Mouse (Mus musculus): Measurements from ENCODE around the gene Itpripl2. TPM values are rescaled to one million over a fixed set of nuclear protein-coding genes. Genes with fewer than 3 reads are reported as not detected.

Itpripl2 gene
- polyA plus RNA-seq, 1 experiment = 0.57 TPM

DNA sequence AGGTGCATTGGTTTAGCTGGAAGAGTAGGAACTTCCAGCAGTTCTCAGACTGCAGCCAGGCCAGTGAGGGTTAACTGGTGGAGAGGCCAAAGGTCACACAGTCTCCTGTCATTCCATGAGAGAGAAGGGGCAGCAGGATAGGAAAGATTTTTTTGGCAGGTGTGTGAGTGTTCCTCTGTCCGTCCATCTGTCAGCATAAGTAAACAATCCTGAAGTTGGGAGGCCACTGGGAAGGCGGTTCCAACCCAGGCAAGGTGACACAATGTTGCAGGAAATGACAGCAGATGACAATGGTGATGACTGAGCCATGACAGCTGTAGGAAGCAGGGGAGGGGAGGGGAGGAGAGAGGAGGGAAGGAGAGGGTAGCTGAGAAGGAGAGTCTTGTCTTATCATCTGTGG is 38.8 kb downstream of the Itpripl2 start:
- H3K4me3 ChIP-seq (ENCODE audit: control insufficient read depth, low read depth, low read length) = no peak overlapping the region
- no peaks in the 10 kb centered on the region for H3K36me3 ChIP-seq (ENCODE audit: control insufficient read depth, insufficient read depth, low read length)
- TF ChIP-seq CTCF (IDR thresholded peaks at IDR 0.05; ENCODE audit: control insufficient read depth, insufficient read depth, insufficient replicate concordance, low read depth, low read length) = no peak
- no peak for TF ChIP-seq POLR2A (IDR thresholded peaks at IDR 0.05; ENCODE audit: control insufficient read depth, low read depth, low read length)
- no peak overlapping the region for H3K27ac ChIP-seq (ENCODE audit: control insufficient read depth, insufficient read depth, low read depth, low read length)
- H3K27me3 ChIP-seq (ENCODE audit: control insufficient read depth, insufficient read depth, low read length) = no peaks in the 10 kb centered on the region
- H3K4me1 ChIP-seq (ENCODE audit: control insufficient read depth, insufficient read depth, low read length) = peaks cover 3% of the 10 kb centered on the region; the same call in 1 of the 2 replicates

DNA sequence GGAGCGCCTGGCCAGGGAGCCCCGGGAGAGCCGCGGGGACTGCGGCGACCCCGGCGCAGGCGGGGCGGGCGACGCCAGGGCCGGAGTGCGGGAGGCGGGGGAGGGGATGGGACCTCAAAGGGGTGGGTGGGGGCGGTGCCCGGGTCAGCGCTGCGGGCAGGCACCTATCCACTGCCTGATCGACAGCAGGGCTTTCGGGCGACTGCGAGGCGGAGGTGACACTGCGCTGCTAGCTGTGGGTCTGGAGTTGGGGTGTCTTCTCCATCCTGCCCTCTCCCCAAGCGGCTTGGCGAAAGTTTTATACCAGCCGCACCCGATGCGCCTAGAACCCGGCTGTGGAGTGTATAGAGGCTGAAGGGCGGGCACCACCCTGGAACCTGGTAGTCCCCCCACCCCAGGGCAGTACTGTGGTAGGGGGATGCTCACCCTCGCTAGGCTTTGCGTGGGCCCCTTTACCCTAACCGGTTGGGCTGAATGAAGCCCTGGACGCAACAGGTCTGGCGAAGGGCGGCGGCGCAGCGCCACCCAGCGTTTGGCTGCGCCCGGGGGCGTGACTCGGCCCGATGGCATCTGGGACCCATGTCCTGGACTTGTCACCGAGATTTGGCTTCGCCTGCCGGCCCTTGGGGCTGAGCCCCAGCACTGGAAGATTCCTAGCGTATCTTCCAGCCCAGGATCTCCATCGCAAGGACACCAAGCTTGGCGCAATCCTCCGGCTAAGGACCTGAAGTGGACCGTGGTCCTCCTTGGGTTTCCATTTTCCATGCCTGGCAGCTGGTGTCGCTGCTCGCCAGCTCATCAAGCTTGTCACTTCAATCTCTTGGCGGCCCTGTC is 43.4 kb downstream of the Itpripl2 start, which contains the start of gene Syt17:
Syt17 (minus strand) TSS at position 89 of the 834 bp plus-strand sequence.
- Histone ChIP-seq H3K27ac (ENCODE audit: control insufficient read depth, insufficient read depth, low read depth, low read length) (no peak within 1 kb of the TSS), H3K4me3 (ENCODE audit: control insufficient read depth, low read depth, low read length) (peak within 1 kb of the TSS; percentile 80), H3K27me3 (ENCODE audit: control insufficient read depth, insufficient read depth, low read length) (no peaks in the 10 kb centered on the region), H3K4me1 (ENCODE audit: control insufficient read depth, insufficient read depth, low read length) (peaks cover 9% of the 10 kb centered on the region), H3K36me3 (ENCODE audit: control insufficient read depth, insufficient read depth, low read length) (no peaks in the 10 kb centered on the region)
- TF ChIP-seq CTCF (IDR thresholded peaks at IDR 0.05; ENCODE audit: control insufficient read depth, insufficient read depth, insufficient replicate concordance, low read depth, low read length) (peak; percentile 42; the same call in 1 of the 2 replicates), POLR2A (IDR thresholded peaks at IDR 0.05; ENCODE audit: control insufficient read depth, low read depth, low read length) (no peak)

DNA sequence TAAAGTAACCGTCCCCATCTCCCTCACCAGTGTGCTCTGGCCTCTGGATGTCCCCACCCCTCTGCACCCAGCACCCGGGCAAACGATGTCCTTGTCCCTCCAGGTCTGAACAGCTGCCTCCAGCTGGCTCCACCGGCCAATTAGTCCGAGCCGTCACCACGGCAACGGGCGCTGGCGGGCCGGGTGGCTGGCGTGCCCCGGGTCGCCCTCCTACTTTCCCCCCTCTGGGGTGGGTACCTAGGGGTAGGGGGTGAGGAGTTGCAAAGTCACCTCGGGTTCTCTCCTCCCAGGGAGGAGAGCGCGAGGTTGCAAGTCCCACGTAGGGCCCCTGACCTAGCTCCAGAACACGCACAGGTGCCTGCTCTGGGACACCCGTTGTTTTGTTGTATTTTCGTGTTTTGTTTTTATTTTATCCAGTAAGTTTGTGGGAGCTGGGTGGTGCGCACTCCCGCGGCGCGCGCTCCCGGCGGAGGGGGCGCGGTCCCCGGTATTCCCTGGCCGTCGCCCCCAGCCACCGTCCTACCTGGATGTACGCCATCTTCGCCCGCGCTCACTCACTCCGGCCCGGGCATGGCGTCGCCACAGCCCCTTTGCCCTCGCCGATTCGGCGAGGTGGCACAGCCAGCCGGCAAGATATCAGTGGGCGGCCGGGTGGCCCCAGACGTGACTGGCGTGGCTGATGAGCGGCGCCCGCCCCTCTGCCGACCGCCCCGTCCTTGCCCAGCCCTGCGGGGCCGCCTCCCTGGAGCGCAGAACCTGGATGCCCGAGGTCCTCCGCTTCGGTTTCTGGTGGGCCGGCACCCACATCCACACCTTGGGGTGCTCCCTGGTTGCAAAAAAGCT is 44.3 kb downstream of the Itpripl2 start:
- H3K27me3 ChIP-seq (ENCODE audit: control insufficient read depth, insufficient read depth, low read length) = no peaks in the 10 kb centered on the region

DNA sequence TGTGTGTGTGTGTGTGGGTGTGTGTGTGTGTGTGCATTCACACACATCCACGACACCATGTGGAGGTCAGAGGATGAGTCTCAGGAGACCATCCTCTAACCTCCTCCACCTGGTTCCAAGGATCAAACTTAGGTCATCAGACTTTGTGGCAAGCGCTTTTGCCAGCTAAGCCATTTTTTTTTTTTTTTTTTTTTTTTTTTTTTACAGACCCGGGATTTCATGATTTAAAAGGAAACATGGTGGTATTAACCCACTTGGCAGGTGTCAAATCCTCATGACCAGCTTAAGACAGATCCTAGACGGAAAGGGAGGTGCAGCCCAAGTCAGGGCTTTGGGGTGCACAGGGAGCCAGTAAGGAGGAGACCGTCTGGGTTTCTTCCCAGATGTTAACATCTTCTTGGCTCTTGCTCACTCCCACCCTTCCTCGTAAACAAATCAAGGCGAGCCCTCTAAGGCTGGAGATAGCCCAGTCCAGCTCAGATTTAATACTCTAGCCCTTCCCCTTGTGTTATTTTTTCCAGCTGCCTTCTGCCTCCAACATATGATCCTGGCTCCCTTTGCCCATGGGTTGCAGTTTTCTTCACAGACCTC is 47.8 kb downstream of the Itpripl2 start:
- Histone ChIP-seq H3K27ac (ENCODE audit: control insufficient read depth, insufficient read depth, low read depth, low read length) (no peak overlapping the region), H3K36me3 (ENCODE audit: control insufficient read depth, insufficient read depth, low read length) (no peaks in the 10 kb centered on the region), H3K4me1 (ENCODE audit: control insufficient read depth, insufficient read depth, low read length) (peaks cover 9% of the 10 kb centered on the region), H3K4me3 (ENCODE audit: control insufficient read depth, low read depth, low read length) (no peak overlapping the region), H3K27me3 (ENCODE audit: control insufficient read depth, insufficient read depth, low read length) (no peaks in the 10 kb centered on the region)
- TF ChIP-seq POLR2A (IDR thresholded peaks at IDR 0.05; ENCODE audit: control insufficient read depth, low read depth, low read length) (no peak), CTCF (IDR thresholded peaks at IDR 0.05; ENCODE audit: control insufficient read depth, insufficient read depth, insufficient replicate concordance, low read depth, low read length) (no peak)

More for the DNA sequence above, 44.3 kb downstream of the Itpripl2 start:
- Histone ChIP-seq H3K4me3 (ENCODE audit: control insufficient read depth, low read depth, low read length) (peak overlapping the region; percentile 80), H3K27ac (ENCODE audit: control insufficient read depth, insufficient read depth, low read depth, low read length) (no peak overlapping the region), H3K4me1 (ENCODE audit: control insufficient read depth, insufficient read depth, low read length) (peaks cover 9% of the 10 kb centered on the region), H3K36me3 (ENCODE audit: control insufficient read depth, insufficient read depth, low read length) (no peaks in the 10 kb centered on the region)
- no peak for TF ChIP-seq POLR2A (IDR thresholded peaks at IDR 0.05; ENCODE audit: control insufficient read depth, low read depth, low read length)
- no peak for TF ChIP-seq CTCF (IDR thresholded peaks at IDR 0.05; ENCODE audit: control insufficient read depth, insufficient read depth, insufficient replicate concordance, low read depth, low read length)

DNA sequence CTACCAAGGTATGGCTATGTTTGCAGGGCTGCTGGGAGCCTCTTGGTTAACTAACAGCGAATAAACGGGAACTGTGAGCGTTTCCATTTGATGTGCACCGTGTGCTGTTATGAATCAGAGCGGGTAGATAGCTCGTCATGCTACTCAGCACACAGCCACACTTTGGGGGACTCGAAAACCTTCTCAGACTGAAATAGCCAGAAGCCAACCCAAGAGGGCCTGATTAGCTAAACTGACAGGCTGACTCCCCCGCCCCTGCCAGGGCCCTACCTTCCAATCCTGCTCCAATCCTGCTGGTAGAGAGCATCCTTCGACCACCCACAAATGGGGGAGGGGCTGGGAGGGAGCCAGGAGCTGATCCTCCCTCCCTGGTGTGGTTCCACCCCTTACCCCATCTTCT is 48.4 kb downstream of the Itpripl2 start:
- TF ChIP-seq CTCF (IDR thresholded peaks at IDR 0.05; ENCODE audit: control insufficient read depth, insufficient read depth, insufficient replicate concordance, low read depth, low read length) (no peak), POLR2A (IDR thresholded peaks at IDR 0.05; ENCODE audit: control insufficient read depth, low read depth, low read length) (no peak)
- Histone ChIP-seq H3K27ac (ENCODE audit: control insufficient read depth, insufficient read depth, low read depth, low read length) (no peak overlapping the region), H3K4me3 (ENCODE audit: control insufficient read depth, low read depth, low read length) (no peak overlapping the region), H3K27me3 (ENCODE audit: control insufficient read depth, insufficient read depth, low read length) (no peaks in the 10 kb centered on the region), H3K4me1 (ENCODE audit: control insufficient read depth, insufficient read depth, low read length) (peaks cover 8% of the 10 kb centered on the region), H3K36me3 (ENCODE audit: control insufficient read depth, insufficient read depth, low read length) (no peaks in the 10 kb centered on the region)

DNA sequence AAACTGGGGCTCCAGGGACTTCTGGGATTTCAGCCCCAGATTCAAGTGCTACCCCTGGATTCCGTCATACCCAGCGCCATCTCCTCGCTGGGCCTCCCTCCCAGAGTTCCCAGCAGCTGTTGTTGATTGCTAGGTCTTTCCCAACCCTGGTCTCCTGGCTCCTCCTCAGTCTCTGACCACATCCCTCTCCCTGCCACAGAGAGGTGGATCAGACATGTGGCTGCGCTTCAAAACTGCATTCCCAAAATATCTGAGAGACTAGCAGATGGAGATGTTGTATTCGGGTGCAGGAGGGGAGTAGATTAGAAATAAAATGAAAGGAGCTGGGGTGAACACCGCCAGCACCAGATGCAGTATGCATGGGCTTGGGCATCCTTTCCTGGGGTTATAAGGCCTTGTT is 50.2 kb downstream of the Itpripl2 start:
- no peaks in the 10 kb centered on the region for H3K36me3 ChIP-seq (ENCODE audit: control insufficient read depth, insufficient read depth, low read length)
- no peak overlapping the region for H3K4me3 ChIP-seq (ENCODE audit: control insufficient read depth, low read depth, low read length)
- TF ChIP-seq POLR2A (IDR thresholded peaks at IDR 0.05; ENCODE audit: control insufficient read depth, low read depth, low read length) (no peak), CTCF (IDR thresholded peaks at IDR 0.05; ENCODE audit: control insufficient read depth, insufficient read depth, insufficient replicate concordance, low read depth, low read length) (no peak)
- no peaks in the 10 kb centered on the region for H3K27me3 ChIP-seq (ENCODE audit: control insufficient read depth, insufficient read depth, low read length)
- no peak overlapping the region for H3K27ac ChIP-seq (ENCODE audit: control insufficient read depth, insufficient read depth, low read depth, low read length)
- H3K4me1 ChIP-seq (ENCODE audit: control insufficient read depth, insufficient read depth, low read length) = no peaks in the 10 kb centered on the region
